Mouse (Mus musculus): ENCODE results near the gene Camkk1. TPM values are rescaled to one million over a fixed set of nuclear protein-coding genes. Genes with fewer than 3 reads are reported as not detected.

The Camkk1 gene
- total RNA-seq, 2 experiments from 2014 or later: 0.77 TPM; not detected in 1

DNA sequence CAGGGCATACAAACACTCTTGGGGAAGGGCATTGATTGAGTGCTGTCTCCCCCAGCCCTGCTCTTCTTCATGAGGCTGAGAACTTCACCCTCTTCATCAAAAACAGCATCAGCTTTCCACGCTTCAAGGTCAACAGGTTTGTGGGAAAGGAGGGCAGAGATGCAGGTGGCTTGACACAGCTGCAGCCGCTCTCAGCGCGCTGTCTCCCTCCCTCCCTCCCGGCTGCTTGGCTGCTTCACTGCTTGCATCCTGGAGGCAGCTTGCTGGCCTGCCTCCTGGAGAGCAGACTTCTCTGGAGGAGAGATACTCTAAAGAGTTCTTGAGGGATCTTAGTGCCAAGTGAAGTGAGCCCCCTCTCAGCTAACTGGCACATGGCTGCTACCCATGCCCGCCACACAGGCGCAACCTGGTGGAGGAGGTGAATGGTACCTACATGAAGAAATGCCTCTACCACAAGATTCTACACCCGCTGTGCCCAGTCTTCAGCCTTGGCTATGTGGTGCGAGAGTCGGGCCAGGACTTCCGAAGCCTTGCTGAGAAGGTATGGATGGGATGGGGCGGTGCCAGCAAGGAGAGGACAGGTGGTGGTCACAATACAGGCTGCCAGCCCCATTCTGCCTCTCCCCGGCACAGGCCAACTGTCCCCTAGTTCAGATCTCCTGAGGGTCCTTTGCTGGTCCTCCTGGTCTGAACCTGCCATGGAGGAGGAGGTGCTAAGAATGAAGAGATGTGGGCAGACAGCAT is 9.1 kb upstream of the Camkk1 start:
- no peak for ATAC-seq (replicated peaks; ENCODE audit: low FRiP score, poor library complexity, severe bottlenecking)

DNA sequence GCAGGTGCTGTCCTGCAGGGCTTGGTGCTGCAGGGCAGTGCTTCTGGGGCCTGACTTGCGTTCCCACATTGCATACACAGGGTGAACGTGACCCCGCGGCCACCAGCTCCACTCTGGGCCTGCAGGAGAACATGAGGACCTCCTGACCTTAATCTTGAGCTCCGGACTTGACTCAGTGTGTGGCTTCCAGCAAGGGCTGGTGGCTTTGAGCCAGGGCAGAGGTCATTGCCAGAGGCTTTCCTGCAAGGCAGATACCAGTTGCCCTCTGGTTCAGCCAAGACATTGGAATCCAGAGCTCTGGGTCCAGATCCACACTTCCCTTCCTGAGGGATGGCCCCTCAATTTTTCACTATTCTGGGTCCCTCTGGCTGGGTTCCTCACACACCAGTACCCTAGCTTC is 4.8 kb upstream of the Camkk1 start:
- no peak for ATAC-seq (replicated peaks; ENCODE audit: low FRiP score, poor library complexity, severe bottlenecking)

DNA sequence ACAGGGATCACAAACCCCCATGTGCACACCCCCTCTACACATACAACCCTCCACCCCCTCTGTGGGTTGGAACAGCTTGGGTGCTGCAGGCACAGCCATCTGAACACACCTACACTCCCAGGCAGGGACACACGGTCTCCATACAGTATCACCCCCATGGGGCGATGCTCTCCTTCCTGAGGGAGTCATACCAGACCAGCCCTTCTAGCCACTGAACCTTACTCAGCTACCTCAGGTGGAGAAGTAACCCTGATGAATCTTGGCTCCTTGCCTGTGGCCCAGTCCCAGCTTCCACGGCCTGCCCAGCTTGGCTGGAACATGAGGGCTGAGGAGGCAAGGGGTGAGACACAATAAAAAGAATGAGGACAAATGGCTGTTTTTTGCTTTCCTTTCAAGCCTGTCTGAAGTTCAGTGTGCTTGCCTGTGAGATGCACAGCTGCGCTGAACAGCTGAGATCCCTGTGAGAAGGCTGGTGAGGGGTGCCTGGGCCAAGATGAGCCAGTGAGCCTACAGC is 3.9 kb upstream of the Camkk1 start:
- no peak for ATAC-seq (replicated peaks; ENCODE audit: low FRiP score, poor library complexity, severe bottlenecking)

DNA sequence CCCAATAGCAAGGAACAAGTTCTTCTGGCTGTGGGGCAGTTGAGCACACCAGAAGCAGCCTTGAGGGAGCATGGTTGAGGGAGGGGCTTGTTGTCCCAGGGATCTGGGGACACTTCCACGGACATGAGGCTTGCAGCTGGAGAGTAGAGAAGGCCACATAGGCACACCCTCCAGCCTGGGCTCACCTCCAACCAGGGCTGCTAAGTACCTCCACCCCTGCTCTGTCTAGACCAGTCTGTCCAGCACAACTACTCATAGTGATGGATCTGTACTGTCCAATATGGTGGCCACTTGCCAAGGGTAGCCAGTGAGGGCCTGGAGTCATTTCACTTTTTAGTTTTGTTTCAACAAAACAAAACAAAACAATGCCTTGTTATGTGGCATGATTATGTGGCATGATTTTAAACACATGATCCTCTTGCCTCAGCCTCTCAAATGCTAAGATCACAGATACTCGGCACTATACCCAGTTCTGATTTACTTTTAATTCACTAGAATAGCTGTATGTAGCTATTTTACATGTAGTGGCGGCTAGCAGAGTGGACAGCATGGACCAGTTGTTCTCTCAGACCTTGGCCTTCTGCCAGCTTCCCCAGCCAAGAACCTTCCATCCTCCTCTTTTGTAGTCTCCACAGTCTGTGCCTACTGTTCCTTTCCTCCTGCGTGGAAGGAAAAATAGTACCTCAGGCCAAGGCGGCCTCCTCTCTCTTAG is 3.3 kb upstream of the Camkk1 start:
- no peak for ATAC-seq (replicated peaks; ENCODE audit: low FRiP score, poor library complexity, severe bottlenecking)

DNA sequence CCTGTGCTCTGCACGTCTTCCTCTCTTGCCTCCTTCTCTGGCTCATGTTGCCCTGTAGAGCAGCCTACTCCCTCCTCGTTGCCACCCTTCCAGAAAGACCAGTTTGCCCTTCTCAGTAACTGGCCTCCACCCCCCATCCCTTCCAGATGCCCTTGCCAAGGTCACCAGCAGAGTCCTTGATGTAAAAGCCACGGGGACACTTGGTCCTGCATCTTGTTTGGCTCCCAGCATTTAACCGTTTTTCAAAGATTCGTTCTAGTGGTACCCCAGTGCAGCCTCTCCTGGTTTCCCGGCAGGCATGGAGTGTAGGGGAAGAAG is 2.7 kb upstream of the Camkk1 start:
- no peak for ATAC-seq (replicated peaks; ENCODE audit: low FRiP score, poor library complexity, severe bottlenecking)

DNA sequence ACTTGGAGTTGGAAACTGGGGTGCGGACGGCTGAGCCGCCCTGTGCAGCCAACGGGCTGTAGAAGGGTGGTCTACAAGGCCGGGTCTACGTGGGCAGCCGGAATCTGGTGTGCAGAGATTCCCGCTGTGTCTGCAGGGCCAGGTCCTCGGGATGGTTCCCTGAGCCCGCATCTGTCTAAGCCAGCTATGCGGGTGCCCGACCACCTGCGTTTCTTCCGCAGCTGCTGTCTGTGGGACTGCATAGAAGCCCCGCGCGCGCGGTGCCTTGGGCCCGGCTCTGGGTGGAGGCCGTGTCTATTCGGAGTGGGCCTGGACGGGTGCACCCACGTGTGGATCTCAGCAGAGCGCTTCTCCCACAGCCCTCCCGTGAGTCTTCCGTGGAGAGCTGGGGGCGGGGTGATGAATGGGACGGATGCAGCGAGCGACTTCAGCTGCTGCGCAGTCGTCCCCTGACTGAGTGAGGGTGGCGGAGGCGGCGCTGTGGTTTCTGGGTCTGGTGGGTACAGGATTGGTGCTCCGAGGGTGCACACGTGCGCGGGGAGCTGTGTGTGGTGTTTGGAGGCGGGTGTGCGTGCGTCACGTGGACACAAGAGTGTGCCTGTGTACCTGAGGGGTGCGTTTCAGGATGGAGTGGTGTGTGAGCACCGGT is 463 bp downstream of the Camkk1 start:
- no peak for ATAC-seq (replicated peaks; ENCODE audit: low FRiP score, poor library complexity, severe bottlenecking)

DNA sequence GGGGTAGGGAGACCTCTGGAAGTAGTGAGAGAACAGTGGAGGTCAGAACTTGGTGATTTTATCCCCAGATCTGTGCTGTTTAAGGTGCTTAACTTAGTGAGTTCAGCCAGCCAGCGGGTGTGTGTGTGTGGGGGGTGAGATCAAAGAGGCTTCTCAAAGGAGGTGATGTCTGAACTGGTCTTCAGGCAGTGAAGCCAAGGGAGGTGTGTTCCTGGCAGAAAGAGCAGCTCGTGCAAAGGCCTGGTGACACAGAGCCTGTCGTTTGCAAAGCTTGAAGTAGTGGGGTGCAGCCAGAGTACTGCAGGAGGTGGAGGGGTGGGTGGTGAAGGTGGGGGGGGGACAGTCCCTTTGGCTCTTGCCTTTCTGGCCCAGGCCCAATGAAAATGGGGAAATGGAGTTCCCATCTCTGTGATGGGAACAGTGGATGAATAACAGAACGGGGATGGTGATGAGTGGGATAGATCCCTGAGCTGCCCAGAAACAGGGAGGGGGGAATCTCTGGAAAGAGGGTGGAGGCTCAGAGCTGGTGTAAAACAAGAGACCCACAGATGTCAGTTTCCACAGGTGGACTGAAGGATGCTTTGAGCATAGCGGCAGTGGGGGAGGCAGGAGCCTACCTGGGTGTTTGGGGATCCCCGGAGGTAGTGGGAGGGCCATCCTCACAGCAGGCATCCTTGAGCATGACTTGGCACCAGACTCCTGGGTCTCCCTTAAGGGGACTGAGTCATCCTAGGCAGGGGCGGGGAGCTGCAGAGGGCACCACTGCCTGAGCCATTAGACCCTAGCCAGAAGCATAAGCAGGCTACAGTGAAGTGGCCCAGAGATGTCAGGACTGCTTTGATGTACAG is 2.4 kb downstream of the Camkk1 start:
- no peak for ATAC-seq (replicated peaks; ENCODE audit: low FRiP score, poor library complexity, severe bottlenecking)

DNA sequence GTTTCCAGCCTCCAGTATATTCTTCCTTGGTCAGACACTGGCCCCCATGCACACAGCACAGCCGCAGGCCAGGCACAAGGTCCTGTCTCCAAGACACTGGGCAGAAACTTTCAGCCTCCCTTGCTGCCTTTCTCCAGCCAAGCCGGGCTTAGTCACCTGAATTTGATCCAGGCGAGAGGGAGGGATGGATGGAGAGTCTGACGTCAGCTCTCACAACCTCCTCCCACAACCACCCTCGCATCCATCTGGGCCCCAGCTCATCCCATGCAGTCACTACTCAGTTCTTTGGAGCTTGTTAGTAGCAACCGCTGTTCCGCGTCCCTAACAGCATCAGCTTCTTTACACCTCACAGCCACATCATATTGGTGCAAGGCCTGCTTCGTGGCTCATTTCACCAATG is 4.3 kb downstream of the Camkk1 start:
- no peak for ATAC-seq (replicated peaks; ENCODE audit: low FRiP score, poor library complexity, severe bottlenecking)

DNA sequence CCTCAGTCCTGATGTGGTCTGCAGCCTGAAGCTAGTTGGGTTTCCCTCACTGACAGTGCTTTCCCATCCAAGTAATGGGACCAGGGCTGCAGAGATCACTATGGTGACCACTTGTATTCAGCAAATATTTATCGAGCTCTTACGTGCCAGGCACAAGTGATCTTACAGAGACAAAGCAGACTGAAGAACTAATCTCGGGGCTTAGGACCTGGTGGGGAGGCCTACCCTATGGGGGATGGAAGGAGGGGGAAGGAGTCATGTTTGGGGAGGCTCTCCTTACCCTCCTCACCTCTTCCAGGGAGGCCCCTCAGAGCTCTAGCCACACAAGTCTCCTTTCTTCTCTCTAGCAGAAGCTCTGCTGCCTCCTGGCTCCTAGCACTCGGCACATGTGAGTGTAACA is 5.0 kb downstream of the Camkk1 start:
- ATAC-seq (replicated peaks; ENCODE audit: low FRiP score, poor library complexity, severe bottlenecking): no peak

DNA sequence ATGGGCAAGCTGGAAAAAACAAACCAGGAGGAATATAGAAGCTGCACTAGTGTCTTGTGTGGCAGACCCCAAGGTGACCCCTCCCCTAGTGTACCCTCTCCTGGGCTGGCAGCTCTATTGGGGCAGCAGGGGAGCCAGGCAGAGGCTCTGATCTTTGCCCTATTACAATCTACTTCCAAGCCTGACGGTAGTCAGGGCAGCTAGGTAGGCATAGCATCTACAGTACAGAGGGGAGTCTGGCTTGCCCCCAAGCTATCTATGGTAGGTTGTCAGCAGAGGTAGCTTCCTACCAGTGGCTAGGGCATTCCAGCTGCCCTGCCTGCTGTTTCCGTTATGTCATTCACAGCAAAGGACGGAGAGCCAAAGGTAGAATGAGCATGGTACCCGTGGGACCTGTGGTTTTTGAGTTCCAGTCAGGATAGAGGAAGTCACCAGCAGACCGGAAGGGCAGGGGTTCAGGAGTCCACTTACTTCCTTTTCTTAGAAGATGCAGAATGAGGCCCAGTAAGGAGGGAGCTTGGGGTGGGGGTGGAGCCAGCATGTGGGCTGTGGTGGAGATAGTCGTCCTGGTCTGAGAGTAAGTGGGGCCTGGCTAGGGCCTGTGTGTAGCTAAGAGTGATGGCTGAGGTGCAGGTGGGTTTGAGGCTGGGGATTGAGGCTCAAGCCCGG is 5.6 kb downstream of the Camkk1 start:
- ATAC-seq (replicated peaks; ENCODE audit: low FRiP score, poor library complexity, severe bottlenecking): no peak

DNA sequence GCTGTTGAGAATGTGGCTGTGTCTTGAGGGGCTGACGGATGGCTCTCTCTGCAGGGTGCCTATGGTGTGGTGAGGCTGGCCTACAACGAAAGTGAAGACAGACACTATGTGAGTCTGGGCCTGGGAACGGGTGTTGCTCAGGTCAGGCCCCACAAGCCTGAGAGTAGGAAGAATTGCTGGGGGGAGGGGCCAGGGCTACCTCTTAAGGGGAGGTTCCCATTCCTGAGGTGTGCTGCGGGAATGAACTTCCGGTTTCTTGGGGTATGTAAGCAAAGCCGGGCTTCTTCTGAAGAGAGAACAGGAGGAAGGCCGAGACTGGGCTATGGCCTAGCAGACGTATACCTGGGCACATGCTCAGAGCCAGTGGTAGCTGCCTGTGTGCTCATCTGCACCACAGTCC is 8.2 kb downstream of the Camkk1 start:
- ATAC-seq (replicated peaks; ENCODE audit: low FRiP score, poor library complexity, severe bottlenecking): no peak

DNA sequence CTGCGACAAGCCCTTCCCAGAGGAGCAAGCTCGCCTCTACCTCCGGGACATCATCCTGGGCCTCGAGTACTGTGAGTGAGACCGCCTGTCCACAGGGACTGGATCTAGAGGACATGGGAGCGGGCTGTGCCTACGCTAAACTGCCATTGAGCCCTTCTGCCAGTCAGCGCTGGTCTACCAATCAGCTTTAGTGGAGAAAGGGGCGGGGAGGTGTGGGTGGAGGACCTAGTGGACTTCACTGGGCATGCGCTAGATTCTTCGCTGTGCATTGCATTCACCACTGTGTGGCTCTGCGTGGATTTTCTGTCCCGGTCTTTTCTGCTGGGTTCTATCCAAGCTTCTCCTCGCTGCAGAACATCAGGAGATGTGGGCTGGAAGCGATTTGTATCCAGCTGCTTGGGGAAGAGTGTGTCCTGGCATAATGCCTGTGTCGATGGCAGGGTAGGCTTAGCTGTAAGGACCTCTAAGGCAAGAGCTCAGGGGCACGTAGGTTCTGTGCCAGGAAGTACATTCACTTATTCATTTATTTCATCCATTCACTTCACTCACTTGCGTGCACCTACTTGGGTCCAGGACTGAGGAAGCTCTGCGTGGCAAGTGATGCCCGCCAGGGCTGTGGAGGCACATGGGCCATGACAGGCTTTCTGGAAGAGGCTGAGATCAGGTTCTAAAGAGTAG is 12.2 kb downstream of the Camkk1 start:
- ATAC-seq (replicated peaks; ENCODE audit: low FRiP score, poor library complexity, severe bottlenecking): peak; percentile 77

DNA sequence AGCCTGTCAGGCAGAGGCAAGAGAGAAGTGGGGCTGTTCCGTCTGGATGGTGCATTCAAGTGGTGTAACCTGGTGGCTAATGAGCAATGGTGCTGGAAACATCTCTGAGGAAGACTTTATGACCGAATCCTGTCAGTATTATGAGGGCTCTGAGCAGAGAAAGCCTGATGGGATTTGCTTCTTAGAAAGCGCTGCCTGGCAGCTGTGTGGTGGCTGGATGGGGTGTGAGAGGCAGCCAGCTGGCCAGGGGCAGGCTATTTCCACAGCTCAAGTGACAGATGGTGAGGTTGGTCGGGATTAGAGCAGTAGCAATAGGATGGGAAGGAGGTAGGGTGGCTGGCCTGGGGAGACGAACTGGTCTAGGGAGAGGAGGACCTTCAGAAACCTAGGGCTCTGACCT is 12.7 kb downstream of the Camkk1 start:
- ATAC-seq (replicated peaks; ENCODE audit: low FRiP score, poor library complexity, severe bottlenecking): no peak

DNA sequence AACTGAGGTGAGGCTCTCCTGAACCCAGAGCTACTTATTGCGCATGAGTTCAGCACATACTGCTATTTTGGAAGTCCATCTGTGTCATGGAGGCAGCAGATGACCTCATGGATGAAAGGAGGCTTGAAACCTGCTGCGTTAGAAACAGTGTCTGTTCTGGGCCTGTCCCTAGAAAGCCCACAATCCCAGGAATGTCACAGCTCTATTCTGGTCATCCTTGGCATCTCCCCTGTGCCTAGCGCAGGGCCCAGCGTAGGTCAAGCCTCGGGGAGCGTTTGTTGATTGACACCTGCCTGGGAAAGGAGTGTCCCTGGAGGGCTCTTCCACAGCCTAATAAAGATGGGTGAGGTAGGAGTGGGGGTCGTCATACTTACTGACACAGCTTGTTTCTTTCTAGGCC is 17.3 kb downstream of the Camkk1 start:
- ATAC-seq (replicated peaks; ENCODE audit: low FRiP score, poor library complexity, severe bottlenecking): no peak

DNA sequence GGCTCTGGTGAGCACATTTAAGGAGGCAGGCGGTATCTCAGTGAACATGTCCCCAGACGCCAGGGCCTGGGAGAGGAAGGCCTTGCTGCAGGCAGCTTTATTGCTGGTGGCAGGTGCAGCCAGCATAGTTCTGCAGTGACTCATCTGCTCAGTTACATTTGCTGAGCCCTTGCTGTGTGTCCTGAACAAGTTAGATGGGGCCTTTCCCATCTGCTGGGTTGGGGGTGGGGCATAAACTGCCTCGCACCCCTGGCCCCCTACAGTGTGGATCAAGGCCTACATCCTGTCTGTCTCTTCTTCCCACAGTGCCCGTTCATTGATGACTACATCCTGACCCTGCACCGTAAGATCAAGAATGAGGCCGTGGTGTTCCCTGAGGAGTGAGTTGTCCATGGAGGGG is 18.1 kb downstream of the Camkk1 start:
- no peak for ATAC-seq (replicated peaks; ENCODE audit: low FRiP score, poor library complexity, severe bottlenecking)

DNA sequence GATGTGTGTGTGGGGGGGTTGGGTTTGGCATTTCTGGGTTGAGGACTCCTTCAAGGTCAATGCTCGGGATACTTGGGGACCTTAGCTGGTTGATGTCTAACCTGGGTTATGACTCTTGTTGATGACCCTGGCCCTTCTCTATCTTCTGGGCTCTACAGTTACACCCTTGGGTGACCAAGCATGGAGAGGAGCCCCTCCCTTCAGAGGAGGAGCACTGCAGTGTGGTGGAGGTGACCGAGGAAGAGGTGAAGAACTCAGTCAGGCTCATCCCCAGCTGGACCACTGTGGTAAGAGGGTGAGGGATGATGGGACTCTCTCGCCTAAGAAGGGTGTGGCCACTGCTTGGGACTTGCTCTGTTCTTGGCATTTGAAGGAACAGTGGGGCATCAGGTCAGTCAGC is 18.9 kb downstream of the Camkk1 start:
- ATAC-seq (replicated peaks; ENCODE audit: low FRiP score, poor library complexity, severe bottlenecking): no peak

DNA sequence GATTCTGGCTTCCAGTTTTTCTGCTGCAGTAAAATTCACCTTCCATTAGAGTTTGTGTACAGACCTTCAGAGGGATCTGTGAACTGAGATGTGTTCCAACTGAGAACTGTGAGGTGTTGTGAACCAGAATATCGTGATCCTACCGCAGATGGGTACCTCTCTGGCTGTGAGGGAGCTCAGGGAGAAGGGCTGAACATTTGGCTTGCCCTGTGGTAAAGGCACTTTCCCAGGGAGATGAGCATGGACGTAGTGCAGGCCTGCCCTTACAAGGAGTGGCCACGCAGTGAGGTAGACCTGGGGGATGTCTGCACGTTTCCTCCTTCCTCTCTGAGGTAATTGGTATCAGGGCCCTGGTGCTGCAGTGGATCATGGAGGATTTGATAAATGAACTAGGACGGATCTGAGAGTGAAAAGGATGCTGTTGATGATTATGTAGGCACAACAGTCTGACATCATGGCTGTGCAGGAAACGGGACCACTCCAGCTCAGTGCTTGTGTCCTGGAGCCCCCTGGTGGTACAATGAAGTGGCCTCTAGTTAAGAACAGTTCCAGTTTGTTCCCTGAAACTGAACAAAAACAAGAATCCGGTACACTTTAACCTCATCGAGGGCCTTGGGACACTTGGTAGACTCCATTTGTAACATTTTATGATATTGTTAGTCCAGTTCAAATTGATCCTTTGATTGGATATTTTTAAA is 20.4 kb downstream of the Camkk1 start:
- no peak for ATAC-seq (replicated peaks; ENCODE audit: low FRiP score, poor library complexity, severe bottlenecking)

DNA sequence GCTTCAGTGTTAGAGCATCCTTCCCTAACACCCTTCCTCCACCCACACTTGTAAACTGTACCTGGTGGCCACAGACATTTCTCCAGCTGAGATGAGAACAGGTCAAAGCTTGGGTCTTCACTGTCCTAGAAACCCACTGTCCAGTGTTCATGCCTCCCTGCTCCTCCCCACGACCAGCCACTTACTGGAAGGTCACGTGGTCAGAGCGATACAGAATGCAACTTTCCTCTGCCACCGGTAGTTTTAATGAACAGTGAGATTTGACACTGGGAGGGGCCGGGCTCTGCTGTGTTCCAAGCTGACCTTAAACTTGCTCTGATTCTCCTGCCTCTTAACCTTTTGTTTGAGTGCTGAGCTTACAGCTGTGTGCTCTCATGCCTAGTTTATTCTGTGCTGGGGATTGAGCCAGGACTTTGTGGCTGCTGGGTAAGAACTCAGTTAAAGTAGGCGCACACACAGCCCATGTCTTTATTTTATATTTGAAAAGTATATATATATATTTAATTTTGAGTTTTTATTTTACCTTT is 25.5 kb downstream of the Camkk1 start:
- ATAC-seq (replicated peaks; ENCODE audit: low FRiP score, poor library complexity, severe bottlenecking): no peak

Data from erythroblast, adult 5-6 weeks (primary cell).